Mouse (Mus musculus) ES-E14 (cell line): Measurements from ENCODE around the gene Rev3l.

Experiments used
- CHD2 ChIP-seq: IDR thresholded peaks from 2 replicates; pipeline ENCODE4 v1.6.1; 2014; ENCODE audit warnings: mild to moderate bottlenecking, low read depth, low read length, inconsistent platforms
- HCFC1 ChIP-seq: IDR thresholded peaks from 2 replicates; pipeline ENCODE4 v1.6.1; 2012; ENCODE audit warnings: low read length, inconsistent platforms, borderline replicate concordance; ENCODE audit not compliant: insufficient read depth
- MAFK ChIP-seq: IDR thresholded peaks from 2 replicates; pipeline ENCODE4 v1.6.1; 2014; ENCODE audit warnings: mild to moderate bottlenecking, low read depth, low read length, inconsistent platforms; ENCODE audit not compliant: insufficient read depth

- TF ChIP-seq MAFK (no peak), CHD2 (no peak), HCFC1 (no peak)
Observed at GRCm38 (mm10) chr10:39691351-39692064, 40.4 kb upstream of the Rev3l start.
